Mouse (Mus musculus) yolk sac, embryonic 10.5 days (tissue): ENCODE data around the gene Lsm11.

Experiments
- DNase-seq: peaks from one replicate; pipeline ENCODE4 v3.0.0-alpha.2; 2017; ENCODE audit warnings: low spot score

Lsm11 gene

DNA sequence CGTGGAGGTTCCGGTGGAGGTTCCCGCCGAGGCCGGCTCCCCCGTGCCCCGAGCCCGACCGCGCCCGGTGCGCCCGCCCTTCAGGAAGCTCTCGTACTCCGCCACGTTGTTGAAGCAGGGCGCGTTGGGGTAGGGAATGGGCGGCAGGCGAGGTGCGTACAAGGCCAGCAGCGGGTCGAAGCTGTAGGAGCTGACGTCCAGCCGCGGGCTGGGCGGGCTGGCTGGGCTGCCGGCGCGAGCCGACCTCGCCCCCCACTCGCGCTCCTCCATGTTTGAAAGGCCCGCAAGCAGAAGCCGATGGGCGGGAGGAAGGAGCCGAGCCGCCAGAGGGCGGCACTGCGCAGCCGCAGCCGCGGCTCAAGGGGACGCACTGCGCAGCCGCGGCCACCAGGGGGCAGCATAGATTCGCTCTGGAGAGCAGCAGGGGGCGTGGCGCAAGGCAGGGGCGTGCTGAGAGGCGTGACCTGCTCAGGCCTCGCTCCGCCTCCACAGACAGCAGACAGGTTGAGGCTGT, at the start of gene Lsm11:
TSS of gene Lsm11 (minus strand) at position 293 of the 514 bp plus-strand sequence.
- DNase-seq, result peak; percentile 93

DNA sequence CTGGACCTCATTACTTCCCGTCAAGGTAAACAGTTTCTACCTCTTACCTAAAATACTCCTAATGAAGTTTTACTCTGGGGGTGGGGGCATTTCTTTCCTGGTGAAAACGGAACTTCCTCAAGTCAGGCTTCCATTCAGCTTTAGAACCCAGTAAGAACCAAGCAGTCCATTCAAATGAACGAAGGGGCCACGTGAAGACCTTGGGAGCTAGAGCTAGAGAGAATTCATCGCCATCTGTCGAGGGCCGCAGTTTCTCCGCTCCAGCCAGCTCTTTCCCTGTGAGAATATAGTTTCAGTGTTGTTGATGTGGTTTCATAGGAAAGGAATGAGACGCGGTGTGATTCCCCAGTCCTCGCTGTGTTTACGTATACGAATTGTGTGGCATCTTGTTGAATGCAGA, 47.4 kb upstream of the Lsm11 start:
- no peak for DNase-seq

DNA sequence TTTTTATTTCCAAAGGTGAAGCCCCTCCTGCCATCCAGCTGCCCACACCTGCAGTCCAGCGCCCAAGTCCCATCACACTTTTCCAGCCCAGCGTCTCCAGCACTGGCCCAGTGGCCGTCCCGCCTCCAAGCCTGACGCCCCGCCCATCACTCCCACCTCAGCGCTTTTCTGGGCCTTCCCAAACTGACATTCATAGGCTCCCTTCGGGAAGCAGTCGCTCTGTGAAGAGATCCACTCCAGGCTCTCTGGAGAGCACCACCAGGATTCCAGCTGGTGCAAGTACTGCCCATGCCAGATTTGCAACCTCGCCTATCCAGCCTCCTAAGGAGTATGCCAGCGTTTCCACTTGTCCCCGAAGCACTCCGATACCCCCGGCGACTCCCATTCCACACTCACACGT, 46.9 kb upstream of the Lsm11 start:
- DNase-seq, result peak; percentile 44

DNA sequence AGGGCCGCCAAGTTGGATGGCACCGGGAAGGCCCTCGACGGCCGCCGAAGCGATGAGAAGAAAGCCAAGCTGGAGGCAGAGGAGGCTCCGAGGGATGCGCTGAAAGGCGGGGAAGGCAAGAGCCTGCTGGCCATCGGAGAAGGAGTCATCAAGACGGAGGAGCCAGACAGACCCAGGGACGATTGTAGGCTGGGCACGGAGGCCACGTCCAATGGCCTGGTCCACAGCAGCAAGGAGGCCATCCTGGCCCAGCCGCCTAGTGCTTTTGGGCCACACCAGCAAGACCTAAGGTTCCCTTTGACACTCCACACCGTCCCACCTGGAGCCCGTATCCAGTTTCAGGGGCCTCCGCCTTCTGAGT, 36.1 kb upstream of the Lsm11 start:
- no peak for DNase-seq

DNA sequence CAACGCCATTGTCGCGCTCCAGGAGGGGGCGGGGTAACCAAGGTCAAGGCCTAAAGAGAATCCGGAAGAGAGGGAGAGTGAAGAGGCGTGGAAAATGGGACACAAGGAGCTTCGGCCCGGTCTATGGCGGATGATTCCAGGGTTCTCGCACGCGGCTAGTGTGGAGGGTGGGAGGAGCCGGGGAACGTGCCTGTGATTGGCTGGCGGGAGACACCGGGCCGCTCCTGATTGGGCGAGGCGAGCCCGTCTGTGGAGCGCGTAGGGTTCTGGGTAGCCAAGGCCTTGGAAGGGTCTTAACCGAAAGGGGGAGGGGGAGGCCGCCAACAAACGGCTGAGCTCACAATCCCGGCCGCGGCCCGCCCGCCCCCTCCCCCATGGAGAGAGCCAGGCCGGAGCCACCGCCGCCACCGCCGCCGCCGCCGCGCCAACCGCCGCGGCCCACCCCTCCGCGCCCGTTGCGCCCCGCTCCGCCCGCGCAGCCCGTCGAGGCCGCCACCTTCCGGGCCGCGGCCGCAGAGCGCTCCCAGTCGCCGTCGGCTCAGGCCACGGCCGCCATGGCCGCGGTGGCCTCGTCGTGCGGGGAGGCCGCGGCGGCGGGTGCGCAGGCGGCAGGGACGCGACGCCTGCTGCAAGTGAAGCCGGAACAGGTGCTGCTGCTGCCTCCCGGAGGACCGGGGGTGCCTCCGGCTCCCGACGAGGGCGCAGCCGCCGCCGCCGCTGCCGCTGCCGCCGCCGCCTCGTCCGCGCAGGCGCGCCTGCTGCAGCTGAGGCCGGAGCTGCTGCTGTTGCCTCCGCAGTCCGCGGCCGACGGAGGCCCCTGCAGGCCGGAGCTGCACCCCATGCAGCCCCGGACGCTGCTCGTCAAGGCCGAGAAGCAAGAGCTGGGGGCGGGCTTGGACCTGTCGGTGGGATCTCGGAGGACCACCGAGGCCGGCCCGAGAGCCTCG, 35.5 kb upstream of the Lsm11 start, which contains the start of gene Sox30:
TSS of gene Sox30 (plus strand) at position 365 of the 947 bp plus-strand sequence.
- DNase-seq, result peak; percentile 73

DNA sequence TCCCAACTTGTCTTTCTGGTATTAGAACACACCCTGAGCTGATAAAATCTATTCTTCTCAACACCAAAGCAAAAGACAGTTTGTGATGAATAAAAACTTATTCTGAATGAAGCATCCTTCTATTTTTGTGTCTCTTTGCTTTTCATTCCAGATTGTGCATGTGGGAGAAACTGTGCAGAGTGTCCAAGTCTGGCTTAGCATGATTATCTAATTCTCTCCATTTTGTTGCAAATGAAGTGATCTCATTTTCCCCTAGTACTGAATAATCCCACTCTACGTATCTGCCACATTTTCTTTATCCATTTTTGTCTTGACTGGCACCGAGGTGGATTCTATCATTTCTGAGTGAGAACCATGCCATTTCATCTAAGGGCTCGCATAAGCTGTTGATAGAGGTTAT, 31.3 kb upstream of the Lsm11 start:
- no peak for DNase-seq

DNA sequence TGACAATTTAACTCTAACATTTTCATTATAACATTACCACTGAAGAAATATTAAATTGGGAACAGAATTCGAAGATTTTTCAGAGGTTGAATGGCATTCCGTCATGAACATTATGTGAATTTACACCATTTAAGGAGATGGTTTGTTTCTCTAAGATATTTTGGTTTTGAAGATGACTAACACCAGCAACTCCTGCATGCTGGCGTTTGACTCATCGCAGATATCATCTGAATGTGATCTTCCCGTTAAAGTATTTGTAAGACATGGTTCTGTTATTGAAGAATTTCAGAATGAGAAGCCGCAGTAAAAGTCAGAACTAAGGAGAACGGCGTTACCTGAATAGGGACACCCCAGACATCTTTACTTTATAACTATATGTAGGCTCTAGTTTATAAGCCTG, 29.7 kb upstream of the Lsm11 start:
- no peak for DNase-seq

DNA sequence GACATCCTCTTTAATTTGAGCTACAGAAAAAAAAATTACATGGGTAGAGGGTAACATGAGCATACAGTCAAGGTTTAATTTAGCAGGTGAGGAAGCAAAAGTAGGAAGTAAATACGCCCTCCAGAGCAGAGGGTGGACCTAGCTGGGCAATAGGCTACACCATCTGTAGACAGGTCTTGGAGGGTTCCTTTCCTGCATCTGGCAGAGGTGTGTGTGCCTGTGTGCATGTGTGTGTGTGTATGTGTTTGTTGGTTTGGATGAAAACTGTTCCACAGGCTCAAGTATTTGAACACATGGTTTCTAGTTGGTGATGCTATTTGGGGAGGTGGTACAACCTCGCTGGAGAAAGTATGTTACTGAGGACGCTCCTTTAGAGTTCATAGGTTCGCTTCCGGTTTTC, 28.9 kb upstream of the Lsm11 start:
- DNase-seq, result no peak

DNA sequence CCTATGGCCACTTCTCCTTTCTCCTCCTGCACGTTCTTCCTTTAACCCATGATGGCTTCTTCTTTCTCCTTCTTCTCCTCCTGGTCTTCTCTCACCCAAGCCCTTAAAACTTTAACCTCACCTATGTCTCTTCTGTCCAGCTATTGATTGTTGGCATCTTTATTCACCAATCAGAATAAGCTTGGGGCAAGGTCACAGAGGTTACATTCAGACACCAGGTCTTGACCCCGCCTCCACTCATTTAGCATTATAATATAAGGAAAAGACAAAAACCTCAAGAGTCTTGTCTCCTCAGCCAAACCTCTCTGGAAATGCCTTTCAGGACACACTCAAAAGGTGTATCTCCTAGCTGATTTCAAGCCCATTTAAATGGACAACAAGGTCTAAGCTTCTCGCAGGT, 23.7 kb upstream of the Lsm11 start:
- no peak for DNase-seq

DNA sequence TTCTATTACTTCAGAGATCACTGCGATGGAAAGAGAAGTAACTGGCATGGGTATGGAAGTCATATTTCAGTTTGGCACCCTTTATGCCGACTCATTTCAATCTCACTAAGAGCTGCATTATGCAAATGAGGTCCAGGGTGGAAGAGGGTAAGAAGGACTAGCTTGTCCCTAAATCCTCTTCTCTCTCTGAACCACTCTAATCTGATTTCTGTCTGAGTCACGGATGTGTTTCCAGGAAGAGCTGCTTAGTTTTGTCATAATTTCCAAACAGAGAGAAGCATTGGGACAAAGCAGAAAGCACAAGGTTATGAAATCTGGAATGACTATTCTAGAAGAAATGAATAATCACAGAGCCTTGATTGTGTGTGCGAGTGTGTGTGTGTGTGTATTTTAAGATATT, 22.2 kb upstream of the Lsm11 start:
- no peak for DNase-seq

DNA sequence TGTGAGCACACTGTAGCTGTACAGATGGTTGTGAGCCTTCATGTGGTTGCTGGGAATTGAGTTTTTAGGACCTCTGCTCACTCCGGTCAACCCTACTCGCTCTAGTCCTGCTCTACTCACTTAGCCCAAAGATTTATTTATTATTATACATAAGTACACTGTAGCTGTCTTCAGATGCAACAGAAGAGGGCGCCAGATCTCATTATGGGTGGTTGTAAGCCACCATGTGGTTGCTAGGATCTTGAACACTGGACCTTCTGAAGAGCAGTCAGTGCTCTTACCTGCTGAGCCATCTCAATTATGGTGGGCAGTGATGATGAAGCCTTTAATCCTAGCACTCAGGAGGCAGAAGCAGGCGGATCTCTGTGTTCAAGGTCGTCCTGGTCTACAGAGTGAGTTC, 15.3 kb upstream of the Lsm11 start:
- DNase-seq, result no peak

DNA sequence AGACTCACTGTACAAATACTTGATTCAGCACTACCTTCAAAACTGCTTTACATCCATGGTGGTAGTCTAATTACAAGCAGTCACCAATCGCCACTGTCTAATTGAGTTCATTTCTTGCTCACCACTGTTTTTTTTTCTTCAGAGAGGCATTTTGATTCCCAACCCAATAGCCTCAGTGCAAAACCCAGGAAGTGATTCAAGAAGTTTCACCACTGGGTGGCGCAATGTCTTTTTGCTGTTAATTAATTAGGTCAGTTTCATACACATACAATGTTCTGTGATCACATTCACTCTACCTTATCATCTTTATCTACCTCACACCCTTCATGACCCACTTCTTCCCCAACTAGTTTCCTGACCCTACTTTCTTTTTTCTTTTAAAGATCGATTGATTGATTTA, 14.9 kb upstream of the Lsm11 start:
- DNase-seq, result no peak

DNA sequence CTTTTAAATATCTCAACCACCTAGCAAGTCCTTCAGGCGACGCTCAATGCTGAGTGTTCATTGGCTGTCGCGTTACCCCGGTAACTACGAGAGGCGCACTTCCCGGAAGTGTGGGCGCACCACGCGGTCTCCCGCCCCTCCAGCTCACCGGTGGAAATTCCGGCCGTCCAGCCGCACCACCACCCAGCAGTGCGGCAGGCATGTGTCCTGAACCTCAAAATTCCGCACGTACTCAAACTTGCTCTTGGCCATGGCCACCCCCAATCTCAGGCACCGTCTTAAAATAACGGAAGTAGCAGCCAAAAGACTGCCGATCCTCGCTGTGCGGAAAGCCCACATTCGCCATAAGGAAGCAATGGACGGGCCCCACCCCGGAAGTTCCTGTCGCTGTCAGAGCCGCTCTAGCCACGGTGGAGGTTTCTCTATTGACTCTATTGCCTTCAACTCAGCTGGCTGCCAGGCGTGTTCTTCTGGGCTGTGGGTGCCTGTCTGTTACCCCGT, 10.4 kb upstream of the Lsm11 start, which contains the start of gene Thg1l:
TSS of gene Thg1l (minus strand) at position 368 of the 501 bp plus-strand sequence.
- DNase-seq, result peak; percentile 94

DNA sequence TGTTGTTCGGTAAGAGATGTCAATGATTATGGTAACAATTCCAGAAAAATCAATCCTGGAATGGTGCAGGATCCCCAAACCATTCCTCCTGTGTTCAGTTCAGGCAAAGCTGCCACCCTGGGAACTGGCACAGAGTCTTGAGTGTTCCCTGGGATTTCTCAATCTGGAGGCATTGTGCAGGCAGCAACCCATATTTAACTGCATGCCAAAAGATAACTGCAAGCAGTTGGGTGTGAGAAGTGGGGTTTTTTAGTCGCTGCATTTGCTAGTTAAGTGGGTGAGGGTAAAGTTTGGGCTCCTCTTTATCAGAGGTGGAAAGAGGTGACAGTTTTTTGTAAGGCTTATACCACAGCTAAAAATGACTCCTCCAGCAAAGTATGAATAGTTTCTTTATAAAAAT, 2.8 kb upstream of the Lsm11 start:
- DNase-seq, result no peak

DNA sequence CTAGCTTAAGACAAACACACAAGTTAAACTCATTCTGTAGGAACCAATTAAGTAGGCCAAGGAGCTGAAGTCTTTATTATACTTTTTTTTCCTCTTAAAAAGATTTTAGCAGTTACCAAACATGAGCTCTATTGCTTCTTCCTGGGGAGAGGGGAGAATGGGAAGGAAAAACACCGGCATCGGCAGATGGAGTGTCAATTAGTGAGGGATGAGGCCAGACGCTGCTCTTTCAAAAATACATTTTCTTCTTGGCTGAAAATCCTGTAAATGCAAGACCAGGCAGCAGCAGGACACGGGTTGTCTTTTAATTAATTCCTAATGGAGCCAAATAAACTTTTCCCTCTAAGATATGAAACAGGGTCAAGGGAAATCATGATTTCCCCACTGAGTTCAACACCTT, 2.1 kb upstream of the Lsm11 start:
- DNase-seq, result no peak

DNA sequence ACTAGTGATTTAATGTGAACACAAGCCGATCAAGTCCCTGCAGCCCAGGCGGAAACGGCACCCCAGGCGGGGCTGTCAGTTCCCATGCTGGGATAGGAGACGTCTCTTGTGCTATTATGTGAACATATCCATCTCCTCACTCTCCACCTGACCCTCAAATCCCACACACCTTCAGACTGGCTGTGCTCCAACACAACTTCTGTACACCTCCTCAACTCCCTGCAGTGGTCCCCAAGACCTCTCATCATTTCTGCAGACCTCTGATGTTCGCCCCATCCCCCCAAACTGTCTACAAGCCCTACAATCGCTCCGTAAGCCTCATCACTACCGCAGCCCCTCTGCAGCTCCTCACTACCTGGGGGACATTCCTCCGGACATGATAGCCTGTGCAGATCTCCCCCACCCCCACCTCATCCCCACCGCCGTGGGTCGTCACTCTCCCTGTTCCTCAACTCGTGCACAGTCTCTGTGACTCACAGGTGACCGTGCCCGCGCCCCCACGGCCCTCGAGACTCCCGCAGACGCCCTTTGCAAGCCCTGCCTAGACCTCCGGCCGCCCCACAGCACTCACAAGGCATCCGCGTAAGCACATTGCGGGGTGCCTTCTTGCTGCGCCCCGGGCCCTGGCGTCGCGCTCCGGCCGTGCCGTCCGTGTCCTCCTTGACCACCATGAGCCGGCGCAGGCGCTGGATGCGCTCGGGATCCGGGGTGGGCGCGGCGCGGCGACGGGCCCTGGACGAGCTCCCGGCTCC, 668 bp downstream of the Lsm11 start:
- no peak for DNase-seq

DNA sequence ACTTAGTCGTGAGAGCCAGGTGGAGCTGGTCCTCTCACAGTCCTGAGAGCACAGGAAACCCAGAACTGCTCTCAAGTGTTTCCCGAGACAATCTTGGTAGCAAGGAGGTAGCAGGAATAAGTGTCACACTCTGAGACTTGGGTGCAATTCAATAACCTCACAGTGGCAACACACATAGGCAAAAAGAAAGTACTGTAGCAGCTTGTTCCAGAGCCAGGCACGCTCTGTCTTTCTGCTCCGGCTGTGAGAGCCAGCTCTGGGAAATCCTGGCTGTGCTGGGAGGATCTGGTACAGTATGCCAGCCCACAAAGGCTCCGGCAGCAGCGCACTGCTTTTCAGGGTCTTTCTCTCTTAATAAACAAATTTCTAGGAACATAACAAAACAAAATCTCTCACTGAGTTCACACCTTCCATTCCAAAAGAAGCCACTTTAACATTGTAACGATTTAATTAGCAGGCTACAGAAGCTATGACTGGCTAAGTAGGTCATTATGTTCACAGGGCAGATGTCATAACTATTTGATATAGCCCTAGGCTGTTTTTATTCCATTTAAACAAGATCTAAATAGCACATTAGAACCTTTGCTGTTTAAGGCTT, 1.5 kb downstream of the Lsm11 start:
- no peak for DNase-seq

DNA sequence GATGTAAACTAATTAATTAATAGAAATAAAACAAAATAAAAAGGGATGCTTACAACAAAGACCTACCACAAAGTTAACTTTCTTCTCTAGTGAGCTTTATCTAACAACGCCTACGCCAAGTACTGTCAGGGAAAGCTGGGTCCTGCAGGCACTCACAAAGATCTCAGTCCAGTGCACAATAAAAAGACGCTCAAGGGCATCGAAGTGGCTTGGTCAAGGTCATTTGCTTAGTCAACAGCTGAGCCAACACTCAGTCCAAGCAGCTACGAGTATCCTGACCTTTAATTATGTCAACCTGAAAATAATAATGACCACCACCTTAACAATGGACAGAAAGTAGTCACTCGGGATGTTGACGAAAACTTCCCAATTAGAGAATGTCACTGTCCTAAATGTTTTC, 2.5 kb downstream of the Lsm11 start:
- no peak for DNase-seq

DNA sequence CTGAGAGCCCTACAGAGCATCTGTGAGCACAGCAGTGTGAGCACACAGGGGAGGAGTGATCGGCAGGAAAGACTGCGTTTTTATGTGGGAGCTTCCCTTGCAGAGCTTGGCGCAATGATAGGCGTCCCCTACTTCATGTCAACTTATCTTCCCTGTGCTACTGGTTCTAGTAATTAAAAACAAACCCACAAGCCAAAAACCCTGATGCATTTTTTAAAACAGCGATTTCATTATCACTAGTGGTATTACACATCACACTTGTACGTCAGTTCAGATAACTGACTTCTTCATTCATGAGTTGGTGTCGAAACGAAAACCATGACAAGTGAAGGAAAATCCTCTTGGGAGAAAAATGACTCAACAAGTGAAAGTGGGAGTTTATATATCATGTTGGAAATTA, 5.8 kb downstream of the Lsm11 start:
- no peak for DNase-seq

DNA sequence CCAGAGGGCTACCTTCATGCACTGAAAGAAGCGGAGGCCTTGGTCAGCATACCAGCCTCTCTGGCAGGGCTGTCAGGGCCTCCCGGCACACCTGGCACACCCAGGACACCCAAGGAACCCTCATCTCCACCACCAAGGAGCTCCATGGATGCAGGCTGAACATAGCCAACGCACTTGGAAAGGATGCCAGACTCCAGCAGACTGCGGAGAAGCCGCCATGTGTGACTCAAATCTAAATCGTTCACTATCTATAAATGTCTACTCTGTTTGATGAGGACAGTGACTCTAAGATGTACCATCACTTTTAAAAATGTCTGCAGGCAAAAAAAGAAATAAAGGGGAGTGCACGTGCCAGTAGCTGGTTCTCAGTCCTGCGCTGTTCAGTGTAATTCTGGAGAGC, 7.3 kb downstream of the Lsm11 start:
- no peak for DNase-seq

DNA sequence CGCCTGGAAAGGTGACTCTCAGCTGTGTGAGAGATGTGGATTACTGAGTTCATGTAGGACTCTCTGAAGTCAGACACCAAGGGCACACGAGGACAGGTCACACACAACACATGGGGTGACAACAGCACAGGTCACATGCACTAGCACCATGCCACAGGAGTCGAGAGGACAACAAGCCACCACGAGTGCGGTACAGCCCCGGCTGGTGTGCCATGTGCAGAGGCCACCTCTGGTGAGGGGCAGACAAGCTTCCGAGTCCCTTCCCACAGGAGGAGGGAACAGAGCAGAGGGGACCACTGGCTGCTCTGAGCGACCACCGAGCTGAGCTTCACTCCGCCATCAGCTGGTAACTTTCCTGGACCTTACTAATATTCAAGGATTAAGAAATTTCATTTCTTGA, 12.0 kb downstream of the Lsm11 start:
- no peak for DNase-seq

DNA sequence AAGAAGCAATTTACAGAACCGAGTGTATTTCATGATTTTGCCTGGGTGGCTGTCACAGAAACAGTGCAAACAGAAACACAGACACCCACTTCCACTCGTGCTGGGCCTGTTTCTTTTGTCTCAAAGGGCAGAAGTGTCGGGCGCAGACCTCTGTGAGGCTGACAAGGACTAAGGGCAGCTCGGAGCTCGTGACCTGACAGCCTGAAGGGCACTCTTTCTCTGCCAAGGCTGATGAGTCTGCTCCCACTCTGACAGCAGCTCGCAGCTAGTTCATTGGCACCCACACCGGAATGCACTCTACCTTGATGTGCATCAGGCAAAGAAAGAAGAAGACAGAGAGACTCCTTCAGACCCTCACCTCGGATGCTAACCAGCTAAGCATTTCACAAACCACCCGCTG, 15.2 kb downstream of the Lsm11 start:
- no peak for DNase-seq
